Mouse (Mus musculus) c-Kit-positive CD71-positive TER-119-positive erythroid progenitor cells, embryonic 14.5 days (primary cell): ENCODE results near the gene Zfhx3.

Source experiments
- DNase-seq: peaks from one replicate; pipeline ENCODE4 v3.0.0-alpha.2; 2013; ENCODE audit warnings: low spot score

Zfhx3 gene

DNA sequence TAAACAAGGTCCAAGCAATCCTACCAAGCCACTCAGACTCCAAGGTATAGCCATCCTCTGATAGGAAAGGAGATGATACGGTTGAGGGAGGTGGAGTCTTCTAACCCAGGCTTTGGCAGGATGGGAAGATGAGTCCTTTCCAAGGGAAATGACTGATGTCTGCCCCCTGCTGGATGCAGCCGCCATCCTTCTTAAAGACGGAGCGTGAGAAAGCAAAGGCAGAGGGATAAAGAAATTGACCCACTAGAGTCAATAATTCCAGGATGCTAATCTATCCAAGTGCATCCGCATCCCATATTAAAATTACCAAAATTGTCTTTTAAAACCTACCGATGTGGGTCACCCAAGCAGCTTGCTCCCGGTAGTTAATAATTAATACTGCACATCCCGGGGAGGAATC is 158.7 kb downstream of the Zfhx3 start:
- no peak for DNase-seq

DNA sequence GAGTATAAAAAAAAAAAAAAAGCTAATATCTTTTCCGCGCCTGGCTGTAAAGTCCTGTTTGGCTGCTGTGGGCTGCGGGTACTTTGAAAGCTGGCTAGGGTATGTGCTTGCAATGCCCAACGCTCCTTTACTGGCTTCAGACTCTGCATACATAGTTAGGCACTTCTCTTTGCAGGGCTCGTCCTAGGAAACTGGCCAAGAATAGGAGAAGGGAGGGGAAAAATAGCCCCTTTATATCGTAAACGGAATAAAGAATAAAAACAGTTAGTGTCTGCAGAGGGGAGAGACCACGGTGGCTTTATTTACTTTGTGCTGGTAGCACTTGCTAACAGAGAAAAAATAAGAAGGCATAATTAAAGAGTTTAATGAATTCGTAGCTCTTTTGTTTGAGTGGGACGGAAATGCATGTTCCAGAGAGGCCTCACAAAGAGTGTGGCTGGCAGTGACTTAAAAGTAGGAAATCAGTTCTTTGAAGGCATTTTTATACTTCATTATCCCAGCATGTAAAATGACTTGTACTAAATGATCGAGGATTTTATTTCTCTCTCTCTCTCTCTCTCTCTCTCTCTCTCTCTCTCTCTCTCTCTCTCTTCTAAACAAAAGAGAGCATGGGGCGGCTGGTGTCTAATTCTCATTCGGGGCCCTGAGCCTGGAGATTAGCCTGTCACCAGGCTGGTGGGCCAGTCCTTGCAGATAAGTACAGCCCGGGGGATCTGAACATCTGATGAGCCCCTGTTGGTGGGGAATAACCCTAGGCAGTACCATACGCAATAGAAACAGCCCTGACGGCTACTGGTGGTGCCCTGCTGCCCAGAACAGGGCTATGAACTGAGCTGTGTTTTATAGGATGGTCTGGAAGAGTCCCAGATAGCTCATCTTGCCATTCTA is 159.8 kb downstream of the Zfhx3 start:
- no peak for DNase-seq

DNA sequence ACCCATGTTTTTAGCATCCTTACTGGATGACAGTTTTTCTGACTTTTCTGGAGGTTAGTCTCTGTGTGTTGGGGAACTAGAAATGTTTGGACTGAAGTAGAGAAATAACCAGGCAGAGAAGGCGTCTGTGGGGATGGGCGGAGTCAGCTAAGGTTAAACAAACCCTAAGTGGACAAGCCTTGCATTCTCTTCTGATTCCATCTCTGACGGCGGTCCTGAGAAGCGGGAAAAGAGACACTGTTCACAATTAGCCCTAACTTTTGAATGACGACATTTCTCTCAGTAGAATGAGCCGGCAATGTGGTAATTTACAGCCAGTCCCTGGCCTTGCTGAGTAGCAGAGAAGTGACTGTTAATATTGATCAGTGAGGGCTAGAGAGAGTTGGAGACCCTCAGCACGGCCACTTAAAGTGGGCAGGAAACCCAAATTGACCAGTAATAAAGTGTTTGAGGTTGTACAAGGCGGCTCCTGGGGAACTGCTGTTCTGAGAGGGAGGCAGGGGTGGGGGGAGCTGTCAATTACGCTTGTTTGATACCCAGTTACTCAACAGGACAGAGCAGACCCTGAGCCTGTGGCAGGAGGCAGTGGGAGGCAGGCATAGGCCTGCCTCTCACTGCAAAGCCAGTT is 162.1 kb downstream of the Zfhx3 start:
- no peak for DNase-seq

DNA sequence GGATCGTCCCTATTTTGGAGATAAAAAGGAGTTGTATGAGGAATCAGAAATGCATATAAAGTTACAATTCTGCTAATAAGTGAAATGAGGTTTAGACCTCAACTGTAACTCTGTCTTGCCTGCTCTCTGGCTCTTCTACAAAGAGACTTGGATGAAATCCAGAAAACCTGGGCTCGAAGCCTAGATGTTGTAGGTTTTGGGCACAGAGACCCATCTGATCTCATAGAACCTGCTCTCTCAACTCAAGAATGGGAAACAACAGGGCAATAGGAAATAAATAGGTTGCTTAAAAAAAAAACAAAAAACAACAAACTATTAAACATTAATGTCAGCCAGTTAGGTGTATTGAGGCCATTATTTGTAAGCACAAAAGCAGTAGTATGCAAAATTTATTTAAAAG is 182.6 kb downstream of the Zfhx3 start:
- no peak for DNase-seq

DNA sequence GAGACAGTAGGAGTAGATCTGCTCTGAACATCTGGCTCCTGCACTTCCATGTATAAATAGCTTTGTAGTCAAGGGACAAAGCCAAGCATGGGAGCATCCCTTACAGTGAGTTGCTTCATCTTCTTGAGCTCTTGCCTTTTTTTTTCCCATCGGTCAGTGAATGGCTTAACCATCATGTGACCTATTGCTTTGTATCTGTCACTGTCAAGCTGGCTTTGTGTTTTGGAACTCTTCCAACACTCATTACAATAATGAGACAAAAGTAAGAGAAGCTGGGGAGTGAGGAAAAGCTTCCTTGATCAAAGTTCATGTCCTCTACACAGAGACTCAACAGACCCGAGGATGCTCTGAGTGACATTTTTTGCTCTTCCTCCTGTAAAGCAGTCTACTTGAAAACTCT is 183.0 kb downstream of the Zfhx3 start:
- no peak for DNase-seq

DNA sequence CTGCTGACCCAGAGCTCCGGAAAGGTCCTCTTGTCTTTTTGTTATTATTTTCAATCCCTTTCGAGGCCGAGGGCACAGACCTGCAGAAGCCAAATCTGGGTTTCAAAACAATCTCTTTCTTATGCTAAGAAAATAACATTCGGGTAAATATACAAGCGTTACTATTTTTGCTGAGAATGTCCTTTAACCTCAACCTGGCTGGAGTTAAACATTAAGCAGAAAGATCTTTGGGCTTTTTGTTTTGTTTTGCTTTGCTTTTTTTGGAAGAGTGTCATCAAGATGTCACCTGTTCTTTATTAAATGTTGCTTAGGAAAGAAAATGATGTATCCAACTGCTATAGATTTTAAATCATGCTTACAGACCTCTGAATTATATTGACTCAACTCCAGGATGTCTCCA is 204.1 kb downstream of the Zfhx3 start:
- no peak for DNase-seq

DNA sequence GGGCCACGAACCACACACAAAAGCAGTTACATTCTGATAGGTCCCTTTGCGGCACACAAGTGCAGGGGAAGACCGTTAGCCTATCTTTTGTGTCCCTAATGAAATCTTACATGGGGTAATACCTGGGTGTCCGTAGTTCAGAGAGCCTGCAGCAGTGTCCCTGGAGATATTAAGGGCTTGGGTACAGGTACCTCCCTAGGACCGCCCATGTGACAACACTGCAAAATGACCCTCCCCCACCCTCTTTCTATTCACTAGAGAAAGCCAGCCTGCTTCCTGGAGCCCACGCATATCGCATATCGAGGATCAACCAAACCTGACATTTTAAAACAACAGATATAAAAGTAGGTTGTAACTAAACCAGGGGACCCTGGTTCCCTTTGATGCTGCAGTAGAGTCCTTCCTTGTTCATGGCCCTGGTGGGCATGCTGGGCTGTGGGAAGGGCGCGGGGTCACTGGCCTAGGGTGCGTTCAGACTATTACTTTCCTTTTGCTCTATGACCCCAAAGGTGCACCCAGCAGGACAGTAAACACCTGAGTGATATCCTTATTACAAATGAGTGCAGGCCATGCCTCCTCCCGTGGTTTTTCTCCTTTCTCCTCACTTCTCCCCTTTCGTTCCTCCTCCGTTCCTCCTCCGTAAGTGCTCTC is 206.3 kb downstream of the Zfhx3 start:
- no peak for DNase-seq

DNA sequence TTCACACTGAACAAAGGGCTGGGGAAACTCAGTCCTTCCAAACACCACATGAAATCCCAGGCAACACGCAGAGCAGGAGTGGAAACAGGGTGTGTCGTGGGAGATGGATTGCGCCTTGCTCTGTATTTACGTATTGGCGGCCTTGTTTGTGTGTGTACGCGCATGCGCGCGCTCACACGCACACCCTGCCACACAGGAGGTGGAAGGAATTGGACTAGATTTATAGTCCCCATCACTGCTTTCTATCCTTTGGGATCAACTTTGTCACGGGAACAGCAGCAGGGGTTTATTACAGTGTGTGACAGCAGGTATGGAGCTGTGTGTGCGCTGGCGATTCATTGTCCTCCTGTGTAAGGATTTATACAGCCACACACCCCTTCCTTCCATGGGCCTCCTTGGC is 228.4 kb downstream of the Zfhx3 start:
- DNase-seq = no peak

DNA sequence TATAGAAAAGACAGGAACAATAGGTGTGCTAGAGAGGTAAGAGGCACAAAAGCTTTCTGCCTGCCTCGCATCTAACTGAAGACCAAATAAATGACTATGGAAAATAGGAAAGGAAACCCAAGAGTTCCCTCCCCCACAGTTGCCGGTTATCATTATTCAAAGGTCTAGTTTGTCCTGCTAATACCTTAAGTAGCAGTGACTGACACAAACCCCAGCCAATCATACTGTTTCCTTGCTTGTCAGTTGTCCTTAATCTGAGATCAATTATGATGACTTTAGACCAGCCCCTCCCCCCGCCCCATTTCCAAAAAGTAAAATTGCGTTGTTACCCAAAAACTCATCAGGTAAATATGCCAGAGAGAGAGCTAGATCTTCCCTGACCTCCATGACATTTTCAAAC is 240.9 kb downstream of the Zfhx3 start:
- DNase-seq = no peak

DNA sequence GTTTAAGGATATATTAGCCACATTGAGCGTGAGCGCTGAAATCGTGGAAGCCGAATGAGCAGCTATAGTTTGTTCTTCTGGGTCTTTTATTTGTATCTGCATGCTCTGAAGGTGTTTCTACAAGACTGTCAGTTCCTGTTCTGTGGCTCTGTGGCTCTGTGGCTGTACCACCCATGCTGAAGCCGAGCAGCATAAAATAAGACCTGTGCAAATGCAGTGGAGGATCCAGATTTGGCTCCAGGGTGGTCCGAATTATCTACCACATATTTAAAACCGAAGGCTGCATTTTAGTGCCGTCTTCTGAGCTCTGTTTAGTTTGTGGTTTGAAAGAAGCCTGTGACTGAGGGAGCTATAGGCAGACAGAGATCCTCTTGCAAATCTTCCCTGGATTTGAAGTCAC is 241.5 kb downstream of the Zfhx3 start:
- DNase-seq = no peak

DNA sequence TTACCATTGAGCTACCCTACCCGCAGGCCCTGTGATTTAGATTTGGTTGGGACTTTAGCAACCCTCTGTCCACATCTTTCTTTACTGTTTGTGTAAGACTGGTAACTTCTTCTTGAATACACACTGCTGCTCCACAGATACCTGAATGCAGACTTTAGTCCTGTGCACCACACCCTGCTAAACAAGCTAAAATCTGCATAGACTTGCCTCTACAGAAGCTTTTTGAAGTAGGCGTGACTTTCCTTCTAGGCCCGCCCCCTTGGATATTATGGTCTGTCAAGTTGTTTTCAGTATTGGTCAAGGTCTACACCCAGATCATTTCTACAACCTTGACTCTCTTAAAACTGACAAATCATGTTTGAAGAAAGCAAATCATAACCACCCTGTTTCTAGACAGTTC is 243.8 kb downstream of the Zfhx3 start:
- no peak for DNase-seq

DNA sequence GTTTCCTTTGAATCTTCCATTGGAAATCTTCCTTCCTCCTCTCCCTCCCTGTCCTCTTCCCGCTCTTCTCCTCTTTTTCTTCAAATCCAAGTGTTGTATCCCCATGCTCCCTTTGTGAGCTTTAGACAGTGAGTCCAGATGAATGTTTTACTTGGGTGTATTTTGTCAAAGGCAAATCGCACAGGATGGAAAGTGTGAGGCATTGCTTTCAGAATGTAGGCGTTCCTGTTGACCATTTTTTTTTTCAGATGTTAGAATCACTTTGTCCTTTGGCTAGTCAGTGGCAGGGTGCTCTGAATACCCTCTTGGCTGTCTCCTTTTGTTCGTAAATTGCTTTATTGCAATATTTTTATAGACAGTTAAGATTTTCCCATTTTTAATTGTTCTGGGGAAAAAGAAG is 245.6 kb downstream of the Zfhx3 start:
- DNase-seq = no peak

DNA sequence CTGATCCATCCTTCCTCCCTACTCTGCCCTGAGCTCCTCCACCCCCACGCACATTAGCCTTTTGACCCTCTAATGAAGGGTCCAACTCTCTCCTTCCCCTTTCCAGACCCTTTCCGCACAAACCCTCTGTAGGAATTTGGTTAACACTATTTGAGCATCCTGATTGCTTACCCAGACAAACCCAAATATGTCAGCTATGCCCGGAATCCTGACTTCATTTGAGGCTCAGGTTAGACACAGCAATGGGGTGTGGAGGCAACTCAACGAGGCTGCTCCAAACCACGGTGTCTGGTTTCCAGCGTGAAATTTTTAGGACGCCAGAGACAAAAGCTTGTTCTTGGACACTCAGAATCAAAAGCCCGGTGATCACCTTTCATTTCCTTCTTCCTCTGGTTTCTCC is 252.1 kb downstream of the Zfhx3 start:
- no peak for DNase-seq

DNA sequence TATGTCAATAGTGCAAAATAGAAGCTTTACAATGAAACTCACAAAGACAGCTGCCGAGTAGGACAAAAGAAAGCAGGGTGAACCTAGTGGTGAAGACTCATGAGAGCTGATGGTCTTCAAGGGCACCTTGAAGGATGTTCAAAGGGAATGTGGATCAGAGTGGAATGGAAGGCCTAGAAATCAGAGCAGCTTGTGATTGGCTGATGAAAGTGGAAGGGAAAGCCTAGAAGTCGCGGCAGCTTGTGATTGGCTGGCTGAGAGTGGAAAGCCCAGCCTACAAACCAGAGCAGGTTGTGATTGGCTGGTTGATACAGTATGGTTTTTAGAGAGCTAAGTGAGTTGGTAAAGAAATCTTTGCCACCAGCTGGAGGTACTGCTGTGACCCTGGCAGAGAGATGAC is 272.6 kb downstream of the Zfhx3 start:
- no peak for DNase-seq

DNA sequence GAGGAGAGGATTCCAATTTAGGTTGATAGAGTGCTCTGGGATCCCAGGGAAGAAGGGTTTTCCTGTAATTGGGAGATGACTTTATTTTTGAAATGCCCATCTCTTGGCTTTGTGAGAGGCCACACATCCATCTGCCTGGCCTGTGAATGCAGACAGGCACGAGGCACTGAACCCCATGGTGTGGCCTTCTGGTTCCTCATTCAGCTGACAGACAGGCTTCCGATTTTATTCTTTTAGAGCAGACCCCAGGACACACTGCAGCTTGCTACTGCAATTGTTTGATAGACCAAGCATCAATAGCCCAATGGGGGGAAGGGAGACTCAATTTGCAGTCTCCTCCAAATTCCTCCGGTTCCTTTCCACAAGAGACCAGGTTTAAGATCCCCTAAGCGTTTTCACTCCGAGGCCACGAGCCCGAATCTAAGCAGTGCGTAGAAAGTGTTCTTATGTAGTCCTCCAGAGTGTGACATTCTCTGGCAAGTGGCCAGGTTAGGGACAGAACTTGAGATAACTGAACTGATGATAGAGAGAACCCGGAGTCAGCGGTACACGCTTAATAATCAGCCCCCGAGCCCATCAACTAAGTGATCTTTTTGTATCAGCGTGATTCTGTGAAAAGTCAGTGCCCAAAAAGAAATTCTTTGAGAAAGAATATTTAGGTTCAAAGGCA is 275.9 kb downstream of the Zfhx3 start:
- DNase-seq = no peak

DNA sequence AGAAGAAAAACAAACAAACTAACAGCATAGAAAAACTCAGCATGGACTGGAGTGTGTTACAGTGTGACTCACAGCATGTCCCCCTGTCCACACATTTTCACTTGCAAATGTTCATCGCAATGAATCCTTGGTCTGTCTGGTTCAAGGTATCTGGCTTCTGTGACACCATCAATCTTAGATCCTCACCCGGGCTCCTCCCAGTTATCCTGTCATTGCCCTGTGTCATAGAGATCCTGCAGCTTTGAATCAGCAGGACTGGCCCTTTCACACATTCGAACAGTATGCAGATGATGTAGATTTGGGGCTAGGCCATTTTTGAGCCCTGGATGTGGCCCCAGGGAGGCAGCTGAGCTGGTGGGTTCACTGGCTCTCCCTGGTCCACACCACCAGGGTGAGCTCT is 278.1 kb downstream of the Zfhx3 start:
- no peak for DNase-seq

DNA sequence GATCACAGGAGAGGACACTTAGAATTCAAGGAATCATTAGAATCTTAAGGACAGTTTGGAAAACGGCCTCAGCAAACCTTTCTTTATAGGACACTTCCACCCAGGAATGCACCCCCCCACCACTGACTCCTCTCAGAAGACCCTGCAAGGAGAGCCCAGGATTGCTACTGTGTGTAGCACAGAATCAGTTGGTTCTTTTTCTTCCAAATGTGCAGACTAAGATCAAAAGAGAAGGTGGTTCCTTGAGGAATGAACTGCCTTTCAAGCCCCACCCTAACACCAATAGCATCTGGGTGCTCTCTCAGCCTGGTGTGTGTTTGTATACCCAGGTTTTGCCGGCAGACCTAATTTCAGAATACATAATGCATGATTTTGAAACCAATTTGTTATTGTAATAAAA is 279.6 kb downstream of the Zfhx3 start:
- no peak for DNase-seq

DNA sequence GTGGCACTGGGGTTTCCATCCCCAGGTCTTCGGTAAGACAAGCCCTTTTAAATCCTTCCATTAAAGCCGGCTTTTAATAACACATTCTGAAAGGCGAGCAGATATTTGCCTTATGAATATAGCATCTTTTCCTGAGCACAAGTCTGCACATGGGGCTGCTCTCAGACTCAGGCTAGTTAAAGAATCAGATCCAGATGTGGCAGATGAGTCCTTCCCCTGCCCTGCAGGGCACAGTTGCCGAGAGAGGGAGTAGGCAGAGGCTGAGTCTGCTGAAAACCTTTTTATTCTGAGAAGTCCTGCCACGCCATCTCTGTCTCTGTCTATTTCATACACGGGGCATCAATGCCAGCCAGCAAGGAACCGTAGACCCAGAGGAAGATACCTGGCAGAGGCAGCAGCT is 289.9 kb downstream of the Zfhx3 start:
- DNase-seq = no peak

DNA sequence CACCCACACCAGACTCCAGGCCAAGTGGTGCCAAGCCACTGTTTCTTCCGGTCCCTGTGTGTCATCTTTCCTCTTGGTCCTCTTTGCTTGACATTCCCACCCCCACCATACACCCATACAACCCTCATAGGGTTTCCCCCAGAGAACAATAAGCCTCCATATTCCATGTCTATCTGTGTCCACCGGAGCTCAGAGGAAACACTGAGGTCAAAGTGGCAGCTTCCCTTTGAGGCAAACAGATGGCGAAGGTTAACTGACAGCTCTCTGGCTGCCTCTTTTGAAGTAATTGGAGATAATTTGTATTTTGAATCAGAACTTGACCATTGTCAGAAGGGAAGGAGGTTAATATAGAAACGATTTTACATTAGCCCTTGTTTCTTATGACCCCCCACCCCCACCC is 292.0 kb downstream of the Zfhx3 start:
- no peak for DNase-seq

DNA sequence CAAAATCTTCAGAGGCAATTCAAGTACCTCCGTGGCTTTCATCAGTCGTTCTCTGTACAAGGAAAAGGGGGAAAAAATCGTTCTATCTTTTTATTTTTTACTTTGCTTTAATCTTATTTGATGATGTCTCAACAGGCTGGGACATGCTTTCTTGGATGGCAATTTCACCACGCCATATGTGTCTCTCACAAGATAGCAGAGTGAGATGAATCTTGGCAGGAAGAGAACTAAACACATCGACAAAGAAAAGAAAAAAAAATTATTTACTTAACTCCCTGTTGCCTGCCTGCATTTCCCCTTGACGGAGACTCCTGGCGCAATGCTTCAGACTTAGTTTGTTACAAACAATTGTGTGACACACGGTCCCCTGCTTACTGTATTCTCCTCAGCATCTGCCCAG is 294.3 kb downstream of the Zfhx3 start:
- DNase-seq = no peak

DNA sequence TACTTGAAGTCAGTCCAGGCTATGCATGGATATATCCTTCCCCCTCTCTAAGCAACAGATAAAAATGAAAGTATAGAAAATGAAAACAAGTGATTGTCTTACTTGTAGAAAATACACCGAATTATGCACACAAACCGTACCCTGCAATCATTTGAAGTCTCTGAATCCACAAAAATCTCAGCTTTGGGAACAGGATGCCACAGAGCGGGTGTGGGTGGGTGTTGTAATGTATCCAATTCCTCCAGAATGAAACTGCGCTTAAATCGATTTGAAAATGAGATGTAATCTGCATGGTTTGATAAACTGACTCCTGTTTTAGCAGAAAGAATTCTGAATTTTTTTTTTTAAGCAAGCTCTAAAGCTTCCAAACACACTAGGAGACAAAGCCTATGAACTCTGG is 297.1 kb downstream of the Zfhx3 start:
- DNase-seq = no peak

DNA sequence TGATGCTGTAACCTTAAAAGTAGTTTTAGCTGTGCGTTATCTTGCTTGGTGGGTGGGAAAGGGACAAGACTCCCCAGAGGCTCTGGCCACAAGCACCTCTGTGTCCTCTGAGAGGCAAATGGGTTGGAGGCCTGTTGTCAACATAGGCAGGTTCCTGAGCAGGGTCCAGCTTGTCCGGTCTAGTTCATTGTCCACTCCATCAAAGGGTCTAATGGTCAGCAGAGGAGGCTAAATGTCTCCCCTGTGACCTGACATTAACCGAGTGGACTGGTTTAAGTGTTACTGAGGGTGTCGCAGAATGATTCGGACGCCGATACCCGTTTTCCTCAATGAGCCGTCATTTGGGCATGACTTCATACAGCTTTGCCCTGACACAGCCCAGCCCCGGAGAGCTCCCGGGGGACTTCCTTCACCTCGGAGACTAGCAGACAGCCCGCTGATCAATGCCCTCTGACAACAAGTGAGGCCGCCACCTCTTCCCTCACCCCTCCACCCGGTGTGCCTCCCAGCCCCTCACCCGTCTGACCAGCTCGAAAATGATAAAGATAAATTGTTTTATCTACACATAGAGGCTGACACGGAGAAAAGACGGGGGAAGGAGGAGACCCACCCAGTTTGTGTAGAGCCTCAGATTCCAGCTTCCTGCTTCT is 298.7 kb downstream of the Zfhx3 start:
- DNase-seq = no peak
